Mouse (Mus musculus) layer of hippocampus, adult 8-10 months (tissue): ENCODE data around the gene Dmc1. TPM values are rescaled to one million over a fixed set of nuclear protein-coding genes. Genes with fewer than 3 reads are reported as not detected.

ENCODE experiments used
- DNase-seq, 2 experiments: peaks; one replicate each; pipeline ENCODE4 v3.0.0; 2022; ENCODE audit warnings: low spot score in 2 of 2
- microRNA-seq, 2 experiments: library from miRNA; unstranded; fragments of <30 nt; microRNA quantifications; one replicate each; pipeline ENCODE4 v1.2.0; 2022
- total RNA-seq, 4 experiments: library from RNA; stranded (reverse); gene quantifications; 2 replicates each; pipeline ENCODE4 v1.2.4; 2022

Dmc1 gene
- total RNA-seq, 4 experiments from 2014 or later: 0.39 to 2.1 (median 1.2) TPM

DNA sequence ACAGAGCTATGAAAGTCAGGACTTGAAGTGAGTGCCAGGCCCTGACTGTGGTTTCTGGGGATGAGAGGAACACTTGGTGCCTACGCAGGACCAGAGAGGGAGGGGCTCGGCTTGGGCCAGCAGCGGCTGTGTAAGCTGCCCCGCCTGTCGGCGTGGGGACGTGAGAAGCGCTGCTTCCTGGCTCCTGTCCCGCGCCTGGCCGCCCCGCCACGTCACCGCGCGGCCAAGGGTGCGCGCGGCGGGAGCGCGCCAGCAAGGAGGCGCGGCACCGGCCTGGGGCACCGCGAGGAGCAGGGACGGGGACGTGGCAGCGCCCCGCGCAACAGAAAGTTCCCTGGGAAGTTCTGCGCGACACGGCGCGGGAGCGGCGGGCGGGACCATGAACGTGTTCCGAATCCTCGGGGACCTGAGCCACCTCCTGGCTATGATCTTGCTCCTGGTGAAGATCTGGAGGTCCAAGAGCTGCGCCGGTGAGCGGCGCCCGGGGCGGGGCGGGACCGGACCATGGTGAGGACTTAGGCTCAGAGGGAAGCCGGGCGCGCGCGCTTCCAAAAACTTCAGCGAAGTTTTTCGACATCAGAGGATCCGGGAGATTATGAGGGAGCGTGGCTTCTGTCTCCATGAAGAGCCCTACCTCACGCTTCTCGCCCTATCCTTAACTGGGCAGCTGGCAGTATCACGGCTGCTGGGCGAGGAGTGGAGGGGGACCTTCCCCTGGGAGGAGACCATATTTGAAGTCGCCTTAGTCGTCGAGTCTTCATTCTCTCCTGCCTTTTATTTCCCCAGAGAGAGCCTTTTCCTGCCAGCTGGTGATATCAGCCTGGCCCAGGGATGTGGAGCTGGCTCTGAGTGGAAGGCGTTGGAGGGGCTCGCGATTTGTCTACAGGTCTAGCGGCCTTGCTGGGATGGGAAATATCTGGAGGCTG is 88.5 kb downstream of the Dmc1 start, which contains the start of gene Kdelr3:
Kdelr3 (plus strand) TSS at position 241 of the 926 bp plus-strand sequence.
- no peak for DNase-seq

DNA sequence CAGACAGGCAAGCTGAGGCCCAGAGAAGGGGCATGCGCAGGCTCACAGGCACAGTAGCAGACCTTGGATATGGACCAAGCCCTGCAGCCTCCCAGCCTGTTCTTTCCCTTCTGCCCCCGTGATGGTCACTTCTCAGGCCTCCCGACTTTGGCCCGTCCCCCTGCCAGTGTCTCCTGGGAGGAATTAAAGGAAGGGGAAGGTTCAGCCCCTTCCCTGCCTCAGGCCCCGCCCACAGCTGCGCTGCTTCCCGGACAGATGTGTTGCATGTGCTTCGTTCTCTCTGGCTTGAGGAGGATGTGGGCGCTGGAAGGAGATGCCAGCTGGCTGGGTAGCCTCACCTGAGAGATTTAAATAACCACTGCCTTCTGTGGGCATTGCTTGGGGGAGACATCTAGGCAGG is 91.0 kb downstream of the Dmc1 start:
- no peak for DNase-seq

DNA sequence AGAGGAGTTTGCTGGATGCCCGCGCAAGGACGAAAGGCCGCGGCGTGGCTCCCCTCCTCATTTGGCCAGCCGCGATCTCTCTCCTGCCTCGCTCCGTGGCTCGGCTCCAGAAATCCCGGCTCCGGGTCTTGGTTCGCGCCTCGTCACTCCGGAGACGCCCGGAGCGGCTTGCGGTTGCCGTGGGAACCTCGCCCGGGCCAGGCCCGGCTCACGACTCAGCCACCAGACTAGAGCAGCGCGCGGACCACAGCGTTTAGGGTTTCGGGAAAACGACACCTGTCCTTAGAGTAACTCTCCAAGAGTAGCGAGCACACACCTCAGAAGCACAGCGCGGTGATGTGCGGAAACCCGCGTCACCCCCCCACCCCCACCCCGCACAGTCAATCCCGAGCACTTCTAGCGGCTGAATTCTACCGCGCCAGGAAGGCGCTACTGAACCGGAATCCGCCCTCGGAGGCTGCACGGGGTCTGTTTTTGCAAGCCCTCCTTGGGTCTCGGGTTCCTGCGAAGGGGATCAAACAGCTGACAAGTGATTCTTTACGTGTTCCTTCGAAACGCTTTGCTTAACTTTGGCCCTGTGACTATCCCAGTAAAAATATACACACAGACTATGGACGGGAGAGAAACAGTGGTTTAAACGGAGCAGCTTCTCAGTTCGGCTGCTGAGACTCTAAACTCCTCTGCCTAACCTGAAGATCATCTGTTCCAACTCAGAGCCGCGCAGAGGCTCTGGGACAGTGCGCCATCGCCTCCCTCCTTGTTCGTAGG is 93.2 kb downstream of the Dmc1 start:
- DNase-seq: peak; percentile 74 to 81

Small RNAs within 50 kb of the gene (microRNA-seq; reads per million reads assigned to microRNA genes)
- 0 reads per million in 2 experiments for gene Gm27903

Other genes with a start within 250 kb of the Dmc1 start
- gene Tmem184b, start 201.5 kb downstream of the Dmc1 start, total RNA-seq: 10 to 100 TPM; 52.5 to 66.5 (median 57.2) TPM
- 100 to 1,000 TPM; 112 to 137 (median 123) TPM for gene Csnk1e, start 149.5 kb downstream of the Dmc1 start, total RNA-seq
- gene Kcnj4, start 99.9 kb downstream of the Dmc1 start, total RNA-seq: 10 to 100 TPM; 81.3 to 98.0 (median 88.7) TPM
- under 1 TPM in 3 of 4 experiments, not detected in 1; 0.23 to 0.45 (median 0.32) TPM for gene Kdelr3, start 88.7 kb downstream of the Dmc1 start, total RNA-seq
- 100 to 1,000 TPM; 307 to 352 (median 330) TPM for gene Ddx17, start 58.4 kb downstream of the Dmc1 start, total RNA-seq
- 10 to 100 TPM in 3 of 4 experiments, 1 to 10 TPM in 1; 8.8 to 12.5 (median 11.6) TPM for gene Fam227a, start 53.8 kb upstream of the Dmc1 start, total RNA-seq
- gene Cby1, start 54.1 kb upstream of the Dmc1 start, total RNA-seq: 10 to 100 TPM; 34.6 to 45.5 (median 38.6) TPM
- 100 to 1,000 TPM in 3 of 4 experiments, 10 to 100 TPM in 1; 89.4 to 103 (median 101) TPM for gene Tomm22, start 65.8 kb upstream of the Dmc1 start, total RNA-seq
- gene Josd1, start 82.8 kb upstream of the Dmc1 start, total RNA-seq: 10 to 100 TPM; 43.5 to 54.0 (median 46.4) TPM
- gene Gtpbp1, start 85.7 kb upstream of the Dmc1 start, total RNA-seq: 10 to 100 TPM; 49.4 to 61.5 (median 52.8) TPM
- 10 to 100 TPM; 29.4 to 44.7 (median 37.0) TPM for gene Sun2, start 137.4 kb upstream of the Dmc1 start, total RNA-seq
- gene Dnal4, start 172.7 kb upstream of the Dmc1 start, total RNA-seq: 10 to 100 TPM; 45.6 to 58.6 (median 54.5) TPM
- gene Nptxr, start 199.7 kb upstream of the Dmc1 start, total RNA-seq: 100 to 1,000 TPM; 637 to 711 (median 646) TPM
- 10 to 100 TPM in 2 of 4 experiments, 1 to 10 TPM in 2; 2.8 to 19.9 (median 12.1) TPM for gene Npcd, start 229.1 kb upstream of the Dmc1 start, total RNA-seq
- 100 to 1,000 TPM; 261 to 307 (median 292) TPM for gene Cbx6, start 229.6 kb upstream of the Dmc1 start, total RNA-seq